Comparison of ENCODE assay signal across 7 mouse cellular contexts in genomic region chr1:89455421-89456091, GRCm38 (mm10). TPM values are rescaled to one million over a fixed set of nuclear protein-coding genes. Genes with fewer than 3 reads are reported as not detected.
DNase-seq lines count a peak whose midpoint lies in the region; ATAC-seq and TF ChIP-seq lines count a peak whose summit lies in the region.

No protein-coding gene starts in this region.

- no peaks in the 10 kb centered on the region for H3K36me3 ChIP-seq in G1E (replicated peaks)
- H3K36me3 ChIP-seq in embryonic facial prominence, embryonic 13.5 days: no peaks in the 10 kb centered on the region
- H3K36me3 ChIP-seq in heart, embryonic 14.5 days (ENCODE audit: control insufficient read depth, insufficient read depth, low read length): no peaks in the 10 kb centered on the region
- no peaks in the 10 kb centered on the region for H3K36me3 ChIP-seq in lung, postnatal 0 days (ENCODE audit: insufficient read depth, low read length)

- peak overlapping the region; percentile 8; the same call in 1 of the 2 replicates for H3K4me3 ChIP-seq in G1E (ENCODE audit: low read depth, low read length)
- H3K4me3 ChIP-seq in embryonic facial prominence, embryonic 13.5 days: peak overlapping the region; percentile 83
- H3K4me3 ChIP-seq in heart, embryonic 14.5 days (ENCODE audit: control insufficient read depth in 1 of 2, insufficient read depth in 1 of 2, low read depth in 1 of 2, low read length in 2 of 2): peak overlapping the region; percentile 72 to 89
- H3K4me3 ChIP-seq in lung, postnatal 0 days (ENCODE audit: low read depth, low read length): peak overlapping the region; percentile 87

- no peaks in the 10 kb centered on the region for H3K4me1 ChIP-seq in G1E (ENCODE audit: insufficient read depth, low read depth, low read length)
- peaks cover 31% of the 10 kb centered on the region for H3K4me1 ChIP-seq in embryonic facial prominence, embryonic 13.5 days
- H3K4me1 ChIP-seq in heart, embryonic 14.5 days (ENCODE audit: control insufficient read depth in 2 of 2, insufficient read depth in 2 of 2, low read length in 2 of 2): peaks cover 15 to 23% of the 10 kb centered on the region in 2 experiments
- H3K4me1 ChIP-seq in lung, postnatal 0 days (ENCODE audit: insufficient read depth, low read depth, low read length): peaks cover 7% of the 10 kb centered on the region; the same call in 1 of the 2 replicates

- WGBS in embryonic facial prominence, embryonic 13.5 days: under 1% methylated on average over 51 of the region's 51 CpGs
- under 1% methylated on average over 43 of the region's 51 CpGs for WGBS in heart, embryonic 14.5 days
- 1% methylated on average over 47 of the region's 51 CpGs for WGBS in lung, postnatal 0 days

- DNase-seq in G1E (ENCODE audit: low spot score): no peak
- peak; percentile 76 for DNase-seq in adrenal gland, adult 2 months
- DNase-seq in layer of hippocampus, postnatal 10 days (ENCODE audit: low spot score in 2 of 2): peak; percentile 67 to 69
- peak; percentile 67 for DNase-seq in lung, postnatal 0 days (ENCODE audit: low spot score)
- peak; percentile 50 for DNase-seq in right cerebral cortex, postnatal 25 days

- peak overlapping the region; percentile 82; the same call in 1 of the 2 replicates for H3K27ac ChIP-seq in embryonic facial prominence, embryonic 13.5 days
- H3K27ac ChIP-seq in heart, embryonic 14.5 days (replicated peaks in 1 of 2; ENCODE audit: control insufficient read depth in 1 of 2, insufficient read depth in 1 of 2, low read depth in 2 of 2, low read length in 2 of 2): peak overlapping the region in 1 of 2 experiments; percentile 85; a peak in 2 of 4 replicates
- H3K27ac ChIP-seq in lung, postnatal 0 days (ENCODE audit: low read length): peak overlapping the region; percentile 90

- H3K27me3 ChIP-seq in G1E (ENCODE audit: insufficient read depth, low read length): no peaks in the 10 kb centered on the region
- H3K27me3 ChIP-seq in embryonic facial prominence, embryonic 13.5 days: no peaks in the 10 kb centered on the region
- H3K27me3 ChIP-seq in heart, embryonic 14.5 days (ENCODE audit: control insufficient read depth, insufficient read depth, low read length): no peaks in the 10 kb centered on the region
- no peaks in the 10 kb centered on the region for H3K27me3 ChIP-seq in lung, postnatal 0 days (replicated peaks; ENCODE audit: insufficient read depth, low read length)

- H3K9ac ChIP-seq in embryonic facial prominence, embryonic 13.5 days: peak overlapping the region; percentile 88
- peak overlapping the region; percentile 93 for H3K9ac ChIP-seq in heart, embryonic 14.5 days (ENCODE audit: low read length)
- H3K9ac ChIP-seq in lung, postnatal 0 days (replicated peaks; ENCODE audit: low read depth): peak overlapping the region; percentile 68

- H3K4me2 ChIP-seq in embryonic facial prominence, embryonic 13.5 days: peak overlapping the region; percentile 93
- H3K4me2 ChIP-seq in heart, embryonic 14.5 days (ENCODE audit: low read length): peak overlapping the region; percentile 99
- H3K4me2 ChIP-seq in lung, postnatal 0 days (replicated peaks; ENCODE audit: low read depth, low read length): peak overlapping the region; percentile 93

- peaks cover 91% of the 10 kb centered on the region for H3K9me3 ChIP-seq in G1E (replicated peaks)
- H3K9me3 ChIP-seq in embryonic facial prominence, embryonic 13.5 days: 0 out of 2 replicates have a peak, but pooled peaks cover 3% of the 10 kb centered on the region
- H3K9me3 ChIP-seq in heart, embryonic 14.5 days (ENCODE audit: control insufficient read depth, low read length): peaks cover 8% of the 10 kb centered on the region; the same call in 1 of the 2 replicates
- H3K9me3 ChIP-seq in lung, postnatal 0 days (ENCODE audit: low read length): 0 out of 2 replicates have a peak, but pooled peaks cover 5% of the 10 kb centered on the region

- no peak for TF ChIP-seq EP300 in lung, postnatal 0 days (IDR thresholded peaks at IDR 0.05)

- no peak for TF ChIP-seq CTCF in G1E (IDR thresholded peaks at IDR 0.05; ENCODE audit: low read depth, low read length)
- no peak; the same call in 1 of the 2 replicates for TF ChIP-seq CTCF in lung, postnatal 0 days (IDR thresholded peaks at IDR 0.05)

- no peak for ATAC-seq in G1E (ENCODE audit: extremely low read depth, insufficient number of reproducible peaks, low FRiP score, poor library complexity, severe bottlenecking)
- no peak for ATAC-seq in embryonic facial prominence, embryonic 13.5 days (ENCODE audit: insufficient number of reproducible peaks, insufficient read depth, low FRiP score, low TSS enrichment, low read depth)
- ATAC-seq in heart, embryonic 14.5 days (ENCODE audit: insufficient number of reproducible peaks, insufficient read depth, low FRiP score, low read depth): no peak
- 0 out of 2 replicates have a peak, but pooled peaks have one; percentile 5 for ATAC-seq in lung, postnatal 0 days

RNA-seq across cellular contexts. Expression of gene Agap1, which starts 0.9 kb away (rescaled TPM):
- total RNA-seq in G1E (2014; fragmentation: Nextera tagmentation) (0.45 TPM in 1 of 2 replicates, not detected in the other), G1E (2017) (0.06 and 0.16 TPM in 2 replicates)
- 0.01 TPM in 1 of 2 replicates, not detected in the other for polyA plus RNA-seq in G1E (2012)
- 10 to 100 TPM; 46.2 to 61.6 TPM for total RNA-seq in adrenal gland, adult 2 months (2021)
- 11.3 and 15.5 TPM in 2 replicates for polyA plus RNA-seq in adrenal gland, adult 2 months (2012; rRNA removed)
- 12.2 and 14.4 TPM in 2 replicates for polyA plus RNA-seq in embryonic facial prominence, embryonic 13.5 days (2015; fragmentation: Nextera tagmentation; extraction: Ambion mirVana)
- polyA plus RNA-seq in heart, embryonic 14.5 days (2014; fragmentation: Nextera tagmentation; extraction: Ambion mirVana): 13.4 and 17.0 TPM in 2 replicates
- 100 to 1,000 TPM; 313 to 315 TPM for total RNA-seq in layer of hippocampus, postnatal 10 days (2021)
- polyA plus RNA-seq in lung, postnatal 0 days (2015; fragmentation: Nextera tagmentation; extraction: Ambion mirVana): 8.7 and 10.7 TPM in 2 replicates

Comparison
In these comparisons a context has a peak if more than half of its experiments do, and no peak if none do; other contexts are left out.
1. H3K4me3 ChIP-seq: peak in every context shown above with its lines; median percentile 87 in lung, postnatal 0 days; 83 in embryonic facial prominence, embryonic 13.5 days; 80 in heart, embryonic 14.5 days; 8 in G1E.